Mouse (Mus musculus): ENCODE data around the gene Nutf2-ps1.

Gene Nutf2-ps1

GRCm38 (mm10) chr19:53568553-53568952, 20.3 kb downstream of the Nutf2-ps1 start:
- DNase-seq, result no peak

- no peak for DNase-seq
These were observed 21.0 kb downstream of the Nutf2-ps1 start for GRCm38 (mm10) chr19:53567864-53568263.

- DNase-seq, result no peak
These were observed 23.1 kb downstream of the Nutf2-ps1 start for GRCm38 (mm10) chr19:53565565-53566277.

GRCm38 (mm10) chr19:53564174-53564573, 24.7 kb downstream of the Nutf2-ps1 start:
- no peak for DNase-seq

GRCm38 (mm10) chr19:53560436-53560835, 28.4 kb downstream of the Nutf2-ps1 start:
- no peak for DNase-seq

- no peak for DNase-seq
These were observed 31.5 kb downstream of the Nutf2-ps1 start for GRCm38 (mm10) chr19:53557267-53557936.

GRCm38 (mm10) chr19:53556841-53557240, 32.0 kb downstream of the Nutf2-ps1 start:
- DNase-seq, result no peak

- no peak for DNase-seq
These were observed 33.8 kb downstream of the Nutf2-ps1 start for GRCm38 (mm10) chr19:53554981-53555616.

- no peak for DNase-seq
These were observed 34.5 kb downstream of the Nutf2-ps1 start for GRCm38 (mm10) chr19:53554402-53554801.

GRCm38 (mm10) chr19:53552795-53553194, 36.1 kb downstream of the Nutf2-ps1 start:
- DNase-seq, result peak; percentile 35

- no peak for DNase-seq
These were observed 36.6 kb downstream of the Nutf2-ps1 start for GRCm38 (mm10) chr19:53552216-53552786.

GRCm38 (mm10) chr19:53550972-53551371, 37.9 kb downstream of the Nutf2-ps1 start:
- no peak for DNase-seq

- DNase-seq, result no peak
These were observed 41.3 kb downstream of the Nutf2-ps1 start for GRCm38 (mm10) chr19:53547597-53547996.

GRCm38 (mm10) chr19:53544923-53545561, 43.8 kb downstream of the Nutf2-ps1 start:
- no peak for DNase-seq

- DNase-seq, result no peak
These were observed 45.3 kb downstream of the Nutf2-ps1 start for GRCm38 (mm10) chr19:53543602-53544001.

GRCm38 (mm10) chr19:53539296-53539695, 49.6 kb downstream of the Nutf2-ps1 start:
- DNase-seq, result no peak

GRCm38 (mm10) chr19:53538796-53539195, 50.1 kb downstream of the Nutf2-ps1 start:
- DNase-seq, result no peak
